Mouse (Mus musculus) embryonic facial prominence, embryonic 13.5 days (tissue): Measurements from ENCODE around the gene Ppp1r9b. TPM values are rescaled to one million over a fixed set of nuclear protein-coding genes. Genes with fewer than 3 reads are reported as not detected.
"Not testable (repeated sequence)": the region's sequence is repeated elsewhere in the genome, so short reads cannot be mapped to it uniquely, and the experiment has no call there.

ENCODE experiments used
- ATAC-seq: fragments of 200-750 bp; cut with Nextera tagmentation; 2 replicates; pipeline ENCODE4 v1.8.0; 2017; ENCODE audit warnings: low read depth; ENCODE audit not compliant: insufficient number of reproducible peaks, insufficient read depth, low FRiP score, low TSS enrichment
- H3K27ac ChIP-seq: fragments of 300-500 bp; sonication (generic); 2 replicates; pipeline ENCODE4 v1.5.1; 2015; ENCODE audit warnings: moderate library complexity, mild to moderate bottlenecking, inconsistent platforms
- H3K27me3 ChIP-seq: fragments of 300-500 bp; sonication (generic); 2 replicates; pipeline ENCODE4 v1.6.1; 2015; ENCODE audit warnings: mild to moderate bottlenecking, inconsistent platforms
- H3K36me3 ChIP-seq: fragments of 300-500 bp; sonication (generic); 2 replicates; pipeline ENCODE4 v1.6.1; 2015; ENCODE audit warnings: mild to moderate bottlenecking, inconsistent platforms
- H3K4me1 ChIP-seq: fragments of 300-500 bp; sonication (generic); 2 replicates; pipeline ENCODE4 v1.6.1; 2015; ENCODE audit warnings: inconsistent platforms
- H3K4me2 ChIP-seq: fragments of 300-500 bp; sonication (generic); 2 replicates; pipeline ENCODE4 v1.6.1; 2015; ENCODE audit warnings: moderate library complexity, mild to moderate bottlenecking, inconsistent platforms
- H3K4me3 ChIP-seq: fragments of 300-500 bp; sonication (generic); 2 replicates; pipeline ENCODE4 v1.5.1; 2015; ENCODE audit warnings: mild to moderate bottlenecking, inconsistent platforms
- H3K9ac ChIP-seq: fragments of 300-500 bp; sonication (generic); 2 replicates; pipeline ENCODE4 v1.6.1; 2015; ENCODE audit warnings: mild to moderate bottlenecking, inconsistent platforms
- H3K9me3 ChIP-seq: fragments of 300-500 bp; sonication (generic); 2 replicates; pipeline ENCODE4 v1.6.1; 2016; ENCODE audit warnings: inconsistent platforms
- WGBS: fragments of 180-500 bp; shearing (Covaris S2); methylation state at CpG from one replicate; pipeline ENCODE4 v1.1.7; 2015; ENCODE audit warnings: mixed read lengths; 5-methylcytosine and 5-hydroxymethylcytosine counted together
- polyA plus RNA-seq: library from polyadenylated mRNA; unstranded; fragments of >200 nt; fragmentation: Nextera tagmentation; extraction: Ambion mirVana; gene quantifications from 2 replicates; pipeline ENCODE4 v1.2.1, GENCODE M21; 2015

Ppp1r9b gene
- polyA plus RNA-seq, 1 experiment from 2014 or later = 13.2 TPM

- H3K4me1 ChIP-seq = peaks cover 67% of the 10 kb centered on the region
- H3K27ac ChIP-seq = peak within 1 kb of the TSS; percentile 97
- no peaks in the 10 kb centered on the region for H3K27me3 ChIP-seq
- H3K9me3 ChIP-seq = no peaks in the 10 kb centered on the region
- H3K4me2 ChIP-seq = peak within 1 kb of the TSS; percentile 81
- peak within 1 kb of the TSS; percentile 93 for H3K4me3 ChIP-seq
- peaks cover 32% of the 10 kb centered on the region for H3K36me3 ChIP-seq
- ATAC-seq = peak; percentile 60; the same call in 1 of the 2 replicates
- WGBS = 0% methylated on average over 27 of the region's 32 CpGs
- peak within 1 kb of the TSS; percentile 94 for H3K9ac ChIP-seq
These were observed 18.8 kb downstream of the Ppp1r9b start, which contains the start of gene Samd14 for GRCm38 (mm10) chr11:95009629-95010014. Samd14 (plus strand) TSS chr11:95009879.

- no peaks in the 10 kb centered on the region for H3K27me3 ChIP-seq
- WGBS = under 1% methylated on average over 37 of the region's 40 CpGs
- peak overlapping the region; percentile 97 for H3K27ac ChIP-seq
- H3K36me3 ChIP-seq = peaks cover 32% of the 10 kb centered on the region
- H3K9ac ChIP-seq = peak overlapping the region; percentile 94
- no peaks in the 10 kb centered on the region for H3K9me3 ChIP-seq
- H3K4me2 ChIP-seq = peak overlapping the region; percentile 81
- no peak for ATAC-seq
- H3K4me3 ChIP-seq = peak overlapping the region; percentile 93
- H3K4me1 ChIP-seq = peaks cover 67% of the 10 kb centered on the region
These were observed 19.4 kb downstream of the Ppp1r9b start for GRCm38 (mm10) chr11:95010141-95010739.

GRCm38 (mm10) chr11:95010841-95011403, 20.1 kb downstream of the Ppp1r9b start:
- H3K27me3 ChIP-seq, ATAC-seq, H3K9me3 ChIP-seq: not testable (repeated sequence)
- Histone ChIP-seq H3K4me3 (peak overlapping the region; percentile 93), H3K36me3 (peaks cover 32% of the 10 kb centered on the region), H3K9ac (peak overlapping the region; percentile 94), H3K4me2 (peak overlapping the region; percentile 81), H3K4me1 (peaks cover 64% of the 10 kb centered on the region), H3K27ac (peak overlapping the region; percentile 97; the same call in 1 of the 2 replicates)
- 8% methylated on average over 3 of the region's 4 CpGs for WGBS

GRCm38 (mm10) chr11:95011416-95011815, 20.6 kb downstream of the Ppp1r9b start:
- peak overlapping the region; percentile 94 for H3K9ac ChIP-seq
- ATAC-seq = no peak
- no peaks in the 10 kb centered on the region for H3K27me3 ChIP-seq
- no peaks in the 10 kb centered on the region for H3K9me3 ChIP-seq
- peak overlapping the region; percentile 93 for H3K4me3 ChIP-seq
- H3K4me2 ChIP-seq = peak overlapping the region; percentile 81
- WGBS = 37% methylated on average over 1 of the region's 1 CpGs
- peaks cover 35% of the 10 kb centered on the region for H3K36me3 ChIP-seq
- peaks cover 59% of the 10 kb centered on the region for H3K4me1 ChIP-seq
- no peak overlapping the region for H3K27ac ChIP-seq

GRCm38 (mm10) chr11:95012075-95012474, 21.2 kb downstream of the Ppp1r9b start:
- Histone ChIP-seq H3K4me1 (peaks cover 54% of the 10 kb centered on the region), H3K4me2 (peak overlapping the region; percentile 81), H3K9me3 (no peaks in the 10 kb centered on the region), H3K4me3 (peak overlapping the region; percentile 93), H3K27me3 (no peaks in the 10 kb centered on the region), H3K27ac (no peak overlapping the region; the same call in 1 of the 2 replicates), H3K9ac (peak overlapping the region; percentile 94), H3K36me3 (peaks cover 39% of the 10 kb centered on the region)
- ATAC-seq = no peak
- WGBS = 64% methylated on average over 3 of the region's 3 CpGs

GRCm38 (mm10) chr11:95012487-95012886, 21.7 kb downstream of the Ppp1r9b start:
- Histone ChIP-seq H3K9ac (no peak overlapping the region), H3K27ac (no peak overlapping the region), H3K4me3 (no peak overlapping the region), H3K4me1 (peaks cover 50% of the 10 kb centered on the region), H3K27me3 (no peaks in the 10 kb centered on the region), H3K9me3 (no peaks in the 10 kb centered on the region), H3K36me3 (peaks cover 43% of the 10 kb centered on the region), H3K4me2 (peak overlapping the region; percentile 81)
- no peak for ATAC-seq
- 34% methylated on average over 3 of the region's 3 CpGs for WGBS

- no peak overlapping the region for H3K27ac ChIP-seq
- peak overlapping the region; percentile 32; the same call in 1 of the 2 replicates for H3K9ac ChIP-seq
- WGBS = 78% methylated on average over 3 of the region's 3 CpGs
- no peak overlapping the region for H3K4me2 ChIP-seq
- H3K9me3 ChIP-seq = no peaks in the 10 kb centered on the region
- no peak overlapping the region for H3K4me3 ChIP-seq
- no peak for ATAC-seq
- no peaks in the 10 kb centered on the region for H3K27me3 ChIP-seq
- H3K36me3 ChIP-seq = peaks cover 69% of the 10 kb centered on the region
- peaks cover 31% of the 10 kb centered on the region for H3K4me1 ChIP-seq
These were observed 24.6 kb downstream of the Ppp1r9b start for GRCm38 (mm10) chr11:95015484-95015883.

GRCm38 (mm10) chr11:95022237-95022992, 31.6 kb downstream of the Ppp1r9b start:
- Histone ChIP-seq H3K27ac (no peak overlapping the region), H3K4me3 (no peak overlapping the region), H3K27me3 (no peaks in the 10 kb centered on the region), H3K9ac (no peak overlapping the region), H3K4me1 (no peaks in the 10 kb centered on the region), H3K9me3 (no peaks in the 10 kb centered on the region), H3K4me2 (no peak overlapping the region), H3K36me3 (peaks cover 91% of the 10 kb centered on the region)
- WGBS = 79% methylated on average over 10 of the region's 10 CpGs
- ATAC-seq = no peak

- Histone ChIP-seq H3K4me1 (no peaks in the 10 kb centered on the region), H3K36me3 (peaks cover 87% of the 10 kb centered on the region), H3K4me3 (no peak overlapping the region), H3K27ac (no peak overlapping the region), H3K27me3 (no peaks in the 10 kb centered on the region), H3K9me3 (no peaks in the 10 kb centered on the region), H3K9ac (no peak overlapping the region), H3K4me2 (no peak overlapping the region)
- WGBS = 93% methylated on average over 9 of the region's 9 CpGs
- ATAC-seq = no peak
These were observed 32.6 kb downstream of the Ppp1r9b start for GRCm38 (mm10) chr11:95023481-95023880.

GRCm38 (mm10) chr11:95024439-95025184, 33.8 kb downstream of the Ppp1r9b start:
- 74% methylated on average over 29 of the region's 29 CpGs for WGBS
- no peak overlapping the region for H3K4me3 ChIP-seq
- no peak overlapping the region for H3K4me2 ChIP-seq
- peaks cover 87% of the 10 kb centered on the region for H3K36me3 ChIP-seq
- ATAC-seq = no peak
- H3K9ac ChIP-seq = no peak overlapping the region
- H3K4me1 ChIP-seq = no peaks in the 10 kb centered on the region
- peak overlapping the region; percentile 34; the same call in 1 of the 2 replicates for H3K27ac ChIP-seq
- no peaks in the 10 kb centered on the region for H3K27me3 ChIP-seq
- H3K9me3 ChIP-seq = no peaks in the 10 kb centered on the region
